Mouse (Mus musculus) erythroblast, embryonic 14.5 days (primary cell): ENCODE measurements around the gene 4931417E11Rik. TPM values are rescaled to one million over a fixed set of nuclear protein-coding genes. Genes with fewer than 3 reads are reported as not detected.

ENCODE experiments used
- H3K27me3 ChIP-seq: 2 replicates; pipeline ENCODE4 v1.6.1; 2012; ENCODE audit warnings: inconsistent platforms; ENCODE audit not compliant: control insufficient read depth
- H3K36me3 ChIP-seq: 2 replicates; pipeline ENCODE4 v1.6.1; 2012; ENCODE audit warnings: mild to moderate bottlenecking, inconsistent platforms; ENCODE audit not compliant: control insufficient read depth
- H3K4me1 ChIP-seq: 2 replicates; pipeline ENCODE4 v1.6.1; 2012; ENCODE audit warnings: inconsistent platforms; ENCODE audit not compliant: control insufficient read depth
- H3K4me3 ChIP-seq: replicated peaks from 2 replicates; pipeline ENCODE3; 2012; ENCODE audit warnings: moderate library complexity, mild to moderate bottlenecking, inconsistent platforms
- H3K9me3 ChIP-seq: 2 replicates; pipeline ENCODE4 v1.6.1; 2012; ENCODE audit warnings: low read length, inconsistent platforms, mixed read lengths; ENCODE audit not compliant: control insufficient read depth
- GATA1 ChIP-seq: IDR thresholded peaks from 2 replicates; pipeline ENCODE4 v1.6.1; 2012; ENCODE audit warnings: low read length, inconsistent platforms, mixed read lengths
- TAL1 ChIP-seq: IDR thresholded peaks from 3 replicates; pipeline ENCODE4 v1.6.1; 2012; ENCODE audit warnings: low read length, inconsistent platforms, mixed read lengths
- polyA plus RNA-seq: library from polyadenylated mRNA; stranded (reverse); fragments of >175 nt; gene quantifications from 2 replicates; pipeline ENCODE4 v1.2.3, GENCODE M21; 2012

4931417E11Rik gene
- polyA plus RNA-seq, 1 experiment: not detected

GRCm38 (mm10) chr6:73428618-73429336 lies 40.7 kb downstream of the 4931417E11Rik start:
- Histone ChIP-seq H3K4me1 (no peaks in the 10 kb centered on the region), H3K9me3 (peaks cover 7% of the 10 kb centered on the region), H3K4me3 (no peak overlapping the region), H3K27me3 (peaks cover 4% of the 10 kb centered on the region), H3K36me3 (no peaks in the 10 kb centered on the region)
- TF ChIP-seq GATA1: no peak
- TF ChIP-seq TAL1: no peak

- H3K4me1 ChIP-seq: no peaks in the 10 kb centered on the region
- H3K9me3 ChIP-seq: peaks cover 7% of the 10 kb centered on the region
- H3K4me3 ChIP-seq: no peak overlapping the region
- no peak for TF ChIP-seq GATA1
- no peak for TF ChIP-seq TAL1
- H3K36me3 ChIP-seq: no peaks in the 10 kb centered on the region
- peaks cover 4% of the 10 kb centered on the region for H3K27me3 ChIP-seq
These were observed 42.1 kb downstream of the 4931417E11Rik start for GRCm38 (mm10) chr6:73427273-73427812.

Other genes starting within 250 kb of the 4931417E11Rik start
- under 0.01 TPM in 1 of 2 replicates, not detected in the other for gene Dnah6, start 248.0 kb downstream of the 4931417E11Rik start, polyA plus RNA-seq
- 2.5 and 5.0 TPM in 2 replicates for gene Suclg1, start 221.3 kb downstream of the 4931417E11Rik start, polyA plus RNA-seq